Mouse (Mus musculus) olfactory bulb, adult 2 months (tissue): Measurements from ENCODE around the gene Ptcd2.

Experiments
- CTCF ChIP-seq: fragments of 200-500 bp; IDR thresholded peaks from 2 replicates; pipeline ENCODE4 v1.5.1; 2012; ENCODE audit warnings: low read depth, mild to moderate bottlenecking, low read length, moderate library complexity; ENCODE audit not compliant: insufficient read depth
- POLR2A ChIP-seq: fragments of 200-500 bp; IDR thresholded peaks from 2 replicates; pipeline ENCODE4 v1.6.1; 2012; ENCODE audit warnings: mild to moderate bottlenecking, low read depth, low read length, moderate library complexity; ENCODE audit not compliant: insufficient read depth

DNA sequence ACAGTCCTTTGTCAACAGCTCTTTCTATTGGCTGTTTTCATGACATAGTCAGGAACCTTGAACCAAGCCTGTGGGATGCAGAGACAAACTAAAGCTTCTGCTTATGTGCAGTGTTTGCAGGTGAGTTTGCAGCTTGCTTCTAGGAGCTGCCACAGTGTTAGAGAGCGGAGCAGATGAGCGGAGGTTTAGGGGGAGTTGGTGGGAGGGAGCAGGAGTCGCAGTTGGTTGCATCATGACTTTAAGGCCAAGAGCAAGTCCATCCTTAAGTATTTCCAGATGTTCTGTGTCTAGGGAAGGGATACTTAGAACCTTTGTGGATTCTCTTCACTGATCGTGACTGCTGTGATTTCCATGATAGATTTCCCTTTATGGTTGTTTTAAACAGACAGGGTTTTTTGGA is 29.7 kb upstream of the Ptcd2 start:
- TF ChIP-seq CTCF, result no peak
- TF ChIP-seq POLR2A, result no peak
